ENCODE assay signal across 8 mouse cellular contexts in genomic region chr7:137309071-137310066, GRCm38 (mm10). TPM values are rescaled to one million over a fixed set of nuclear protein-coding genes. Genes with fewer than 3 reads are reported as not detected.
DNase-seq lines count a peak whose midpoint lies in the region; ATAC-seq lines count a peak whose summit lies in the region.

No protein-coding gene starts in this region.

- H3K4me3 ChIP-seq in embryonic facial prominence, embryonic 12.5 days, result peak overlapping the region; percentile 83
- peak overlapping the region; percentile 74 for H3K4me3 ChIP-seq in midbrain, embryonic 11.5 days (ENCODE audit: low read depth, low read length)

- no peaks in the 10 kb centered on the region for H3K9me3 ChIP-seq in embryonic facial prominence, embryonic 12.5 days
- no peaks in the 10 kb centered on the region for H3K9me3 ChIP-seq in midbrain, embryonic 11.5 days (ENCODE audit: control insufficient read depth, low read length)

- WGBS in embryonic facial prominence, embryonic 12.5 days, result under 1% methylated on average over 93 of the region's 93 CpGs
- under 1% methylated on average over 87 of the region's 93 CpGs for WGBS in midbrain, embryonic 11.5 days

- H3K27ac ChIP-seq in embryonic facial prominence, embryonic 12.5 days, result peak overlapping the region; percentile 88
- peak overlapping the region; percentile 82 for H3K27ac ChIP-seq in midbrain, embryonic 11.5 days (ENCODE audit: low read depth, low read length)

- no peak for ATAC-seq in embryonic facial prominence, embryonic 12.5 days (ENCODE audit: insufficient number of reproducible peaks, insufficient read depth, low FRiP score, low TSS enrichment)
- ATAC-seq in midbrain, embryonic 11.5 days (ENCODE audit: low FRiP score), result peak; percentile 38
- no peak for ATAC-seq in cerebellum, adult (ENCODE audit: insufficient number of reproducible peaks, low FRiP score, low TSS enrichment)

- H3K4me2 ChIP-seq in embryonic facial prominence, embryonic 12.5 days (replicated peaks), result peak overlapping the region; percentile 70
- peak overlapping the region; percentile 82 for H3K4me2 ChIP-seq in midbrain, embryonic 11.5 days

- H3K36me3 ChIP-seq in embryonic facial prominence, embryonic 12.5 days, result no peaks in the 10 kb centered on the region; the same call in 1 of the 2 replicates
- H3K36me3 ChIP-seq in midbrain, embryonic 11.5 days (ENCODE audit: control insufficient read depth, insufficient read depth, low read length), result no peaks in the 10 kb centered on the region

- H3K9ac ChIP-seq in embryonic facial prominence, embryonic 12.5 days, result peak overlapping the region; percentile 98
- H3K9ac ChIP-seq in midbrain, embryonic 11.5 days (ENCODE audit: low read length), result peak overlapping the region; percentile 77

- H3K4me1 ChIP-seq in embryonic facial prominence, embryonic 12.5 days, result peaks cover 23% of the 10 kb centered on the region
- peaks cover 28% of the 10 kb centered on the region for H3K4me1 ChIP-seq in midbrain, embryonic 11.5 days (ENCODE audit: control insufficient read depth, insufficient read depth, low read length)

- peak; percentile 23 for DNase-seq in kidney, adult 18-20 months
- no peak for DNase-seq in kidney, adult 8-10 months
- peak; percentile 27 for DNase-seq in heart, postnatal 25 days (ENCODE audit: low spot score)
- peak; percentile 96 for DNase-seq in midbrain, embryonic 11.5 days (ENCODE audit: low spot score, missing footprints)
- no peak for DNase-seq in urinary bladder, adult 2 months (ENCODE audit: low spot score)
- DNase-seq in thymus, postnatal 14 days, result no peak

- intact Hi-C loops in heart, postnatal 25 days (cut with DNase I), result no loop called here

- peaks cover 9% of the 10 kb centered on the region; the same call in 1 of the 2 replicates for H3K27me3 ChIP-seq in embryonic facial prominence, embryonic 12.5 days
- H3K27me3 ChIP-seq in midbrain, embryonic 11.5 days (ENCODE audit: control insufficient read depth, insufficient read depth, low read length), result peaks cover 51% of the 10 kb centered on the region

RNA-seq across cellular contexts. Expression of gene Ebf3, which starts 4.9 kb away (rescaled TPM):
- polyA plus RNA-seq in embryonic facial prominence, embryonic 12.5 days (2016; fragmentation: Nextera tagmentation; extraction: Ambion mirVana), result 15.5 and 21.1 TPM in 2 replicates
- 10 to 100 TPM in 1 of 2 experiments, 1 to 10 TPM in 1; 8.9 to 10.9 TPM for total RNA-seq in heart, postnatal 25 days (2021)
- polyA plus RNA-seq in midbrain, embryonic 11.5 days (2014; fragmentation: Nextera tagmentation; extraction: Ambion mirVana), result 11.2 and 12.7 TPM in 2 replicates
- 1.1 and 1.2 TPM in 2 replicates for polyA plus RNA-seq in urinary bladder, adult 2 months (2012; rRNA removed)

Comparison
In these comparisons a context has a peak if more than half of its experiments do, and no peak if none do; other contexts are left out.
1. DNase-seq: peak in kidney, adult 18-20 months (single experiment), heart, postnatal 25 days (single experiment) and midbrain, embryonic 11.5 days (single experiment); none in kidney, adult 8-10 months (0 of 2), urinary bladder, adult 2 months (single experiment) and thymus, postnatal 14 days (single experiment).